Mouse (Mus musculus) monocyte, adult 5-6 weeks (primary cell): ENCODE results near the gene Ern2. TPM values are rescaled to one million over a fixed set of nuclear protein-coding genes. Genes with fewer than 3 reads are reported as not detected.

Experiments used
- ATAC-seq: fragments of 153-309, 156-312 bp; replicated peaks from 2 replicates; pipeline ENCODE4 v1.8.0; 2017; ENCODE audit warnings: mild to moderate bottlenecking; ENCODE audit not compliant: low TSS enrichment, insufficient number of reproducible peaks, severe bottlenecking, poor library complexity, low FRiP score
- total RNA-seq: library from RNA; stranded (forward); fragments of 200-1000, 200-491, 200-594 nt; gene quantifications from 3 replicates; pipeline ENCODE4 v1.2.3, GENCODE M21; 2017

Ern2 gene
- not detected in 3 replicates for total RNA-seq

DNA sequence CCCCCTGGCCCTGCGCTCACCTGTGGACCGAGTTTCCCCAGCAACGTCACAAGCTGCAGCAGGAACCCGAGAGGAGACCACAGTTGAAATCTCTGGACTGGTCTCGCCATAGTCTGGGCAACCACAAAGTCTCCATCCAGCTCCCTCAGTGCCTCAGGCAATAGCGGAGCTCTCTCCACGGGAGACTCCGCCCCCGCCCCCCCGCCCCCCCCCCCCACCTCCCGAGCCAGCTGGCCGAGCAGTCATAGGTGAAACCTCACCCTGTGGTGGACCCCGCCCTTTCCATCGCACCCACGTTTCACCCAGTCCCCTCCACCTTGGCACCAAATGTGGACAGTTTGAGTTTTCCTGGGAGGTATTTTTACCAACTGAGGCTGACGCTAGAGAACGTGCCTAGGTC lies at the start of gene Ern2:
Gene Ern2, minus strand, starts transcription at position 165 of the 400 bp plus-strand sequence.
- no peak for ATAC-seq

DNA sequence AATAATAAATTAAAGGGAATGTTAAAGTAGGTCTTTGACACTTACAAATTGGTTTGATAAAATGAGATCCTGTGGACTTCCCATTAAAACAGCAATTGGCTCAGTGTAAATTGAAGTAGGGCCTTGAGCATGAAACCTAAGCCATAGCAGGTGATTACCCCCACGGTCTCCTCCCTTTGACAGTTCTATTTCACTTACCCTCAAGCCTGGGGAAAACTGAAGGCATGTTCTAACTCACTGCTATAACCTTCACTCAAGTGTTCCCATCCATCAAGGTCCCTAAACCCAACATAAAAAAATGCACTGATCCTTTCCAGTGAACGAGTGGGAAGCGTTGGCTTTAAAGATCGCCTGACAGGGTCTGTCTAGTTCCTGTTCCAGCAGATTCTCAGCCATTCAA lies 44.9 kb upstream of the Ern2 start:
- no peak for ATAC-seq

GRCm38 (mm10) chr7:122229916-122230315 lies 43.9 kb upstream of the Ern2 start:
- ATAC-seq, result no peak

- ATAC-seq, result no peak
These were observed 43.3 kb upstream of the Ern2 start for GRCm38 (mm10) chr7:122229306-122229705.

DNA sequence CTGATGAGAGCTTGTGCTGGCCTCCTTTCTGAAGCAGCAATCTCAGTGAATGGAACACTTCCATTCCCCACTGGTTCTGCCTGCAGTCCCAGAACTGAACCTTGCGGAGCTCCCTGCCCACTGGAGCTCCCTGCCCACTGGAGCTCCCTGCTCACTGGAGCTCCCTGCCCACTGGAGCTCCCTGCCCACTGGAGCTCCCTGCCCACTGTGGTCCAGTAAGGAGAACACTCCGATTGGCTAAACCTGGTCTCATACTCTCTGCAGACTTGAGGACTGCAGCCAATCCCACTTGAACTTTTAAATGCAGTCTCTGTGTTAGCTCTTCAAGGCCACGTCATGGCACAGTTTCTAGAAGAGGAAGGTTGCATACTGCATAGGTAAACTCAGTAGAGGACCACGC lies 40.7 kb upstream of the Ern2 start:
- ATAC-seq, result no peak

- ATAC-seq, result no peak
These were observed 40.2 kb upstream of the Ern2 start for GRCm38 (mm10) chr7:122226020-122226742.

GRCm38 (mm10) chr7:122219315-122219801 lies 33.4 kb upstream of the Ern2 start, which contains the start of gene Chp2:
Gene Chp2, plus strand, starts transcription at chr7:122219496.
- ATAC-seq, result no peak

DNA sequence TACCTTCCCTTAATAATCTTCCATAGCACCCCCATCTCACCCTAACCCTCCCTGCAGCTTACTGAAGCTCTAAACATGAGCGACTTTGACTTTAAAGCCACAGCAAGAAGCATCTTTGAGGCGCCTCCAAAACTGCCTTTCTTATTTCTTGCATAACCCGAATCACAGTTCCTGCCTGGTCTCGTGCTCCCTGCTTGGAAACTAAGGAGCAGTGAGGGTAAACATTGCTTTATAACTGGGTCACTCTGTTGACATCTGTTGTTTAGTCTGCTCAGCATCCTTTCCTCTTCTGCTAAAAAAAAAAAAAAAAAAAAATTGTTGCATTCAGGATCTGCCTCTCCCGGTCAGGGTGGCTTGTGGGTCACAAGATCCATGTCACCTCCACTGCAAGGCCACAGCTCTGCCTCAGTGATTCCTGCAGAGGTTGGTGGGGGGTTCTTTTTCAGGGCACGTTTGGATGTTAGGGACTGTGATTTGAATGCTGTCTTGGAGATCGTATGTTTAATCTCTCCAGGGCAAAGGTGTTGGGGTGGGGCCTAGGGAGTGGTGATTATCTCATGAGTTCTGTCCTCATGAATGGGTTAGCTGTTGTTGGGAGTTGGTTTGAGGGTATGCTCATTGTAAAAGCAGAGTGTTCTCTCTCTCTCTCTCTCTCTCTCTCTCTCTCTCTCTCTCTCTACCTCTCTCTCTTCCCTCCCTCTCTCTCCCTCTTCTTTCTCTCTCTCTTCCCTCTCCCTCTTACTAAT lies 22.4 kb upstream of the Ern2 start:
- ATAC-seq, result no peak

- ATAC-seq, result no peak
These were observed 20.1 kb upstream of the Ern2 start for GRCm38 (mm10) chr7:122206121-122206520.

DNA sequence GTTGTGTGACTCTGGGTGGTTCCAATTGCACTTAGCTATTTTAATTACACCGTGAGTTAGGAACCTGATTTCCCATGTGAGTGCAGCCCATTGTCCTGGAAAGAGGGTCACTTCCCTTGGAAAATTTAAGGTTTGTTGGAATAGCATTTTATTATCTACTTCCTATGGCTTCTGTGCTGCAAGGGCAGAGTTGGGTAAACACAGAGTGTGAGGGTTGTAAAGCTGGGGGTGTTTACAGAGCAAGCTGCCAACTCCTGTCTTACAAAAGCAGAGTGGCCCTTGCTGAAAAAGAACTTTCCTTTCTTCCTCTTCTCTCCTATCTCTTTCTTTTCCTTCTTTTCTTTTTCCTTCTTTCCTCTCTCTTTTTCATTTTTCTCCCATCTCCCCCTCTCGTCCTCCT lies 17.9 kb upstream of the Ern2 start:
- no peak for ATAC-seq

- no peak; the same call in 1 of the 2 replicates for ATAC-seq
These were observed 13.3 kb upstream of the Ern2 start for GRCm38 (mm10) chr7:122199296-122199695.

DNA sequence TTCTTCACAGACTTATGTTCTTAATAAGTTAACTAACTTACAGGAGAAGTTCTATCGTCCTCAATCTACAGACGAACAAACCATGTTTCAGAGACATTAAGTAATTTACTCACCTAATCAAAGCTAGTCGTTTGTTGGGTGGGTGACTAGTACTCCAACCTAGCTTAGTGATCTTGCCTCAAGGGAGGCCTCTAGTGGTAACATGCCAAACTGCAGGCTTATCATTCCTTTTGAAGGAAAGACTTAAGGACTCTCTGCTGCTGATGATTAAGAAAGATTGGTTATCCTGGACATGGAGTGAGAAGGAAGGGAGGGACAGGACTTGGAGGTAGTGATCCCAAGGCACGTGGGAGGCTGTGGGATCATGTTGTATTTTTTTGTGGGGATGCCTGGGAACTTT lies 11.3 kb upstream of the Ern2 start:
- ATAC-seq, result peak; percentile 73

GRCm38 (mm10) chr7:122196771-122197170 lies 10.8 kb upstream of the Ern2 start:
- ATAC-seq, result peak; percentile 52; the same call in 1 of the 2 replicates

- no peak for ATAC-seq
These were observed 7.9 kb upstream of the Ern2 start for GRCm38 (mm10) chr7:122193919-122194318.

- ATAC-seq, result no peak
These were observed 5.1 kb upstream of the Ern2 start for GRCm38 (mm10) chr7:122191097-122191496.

DNA sequence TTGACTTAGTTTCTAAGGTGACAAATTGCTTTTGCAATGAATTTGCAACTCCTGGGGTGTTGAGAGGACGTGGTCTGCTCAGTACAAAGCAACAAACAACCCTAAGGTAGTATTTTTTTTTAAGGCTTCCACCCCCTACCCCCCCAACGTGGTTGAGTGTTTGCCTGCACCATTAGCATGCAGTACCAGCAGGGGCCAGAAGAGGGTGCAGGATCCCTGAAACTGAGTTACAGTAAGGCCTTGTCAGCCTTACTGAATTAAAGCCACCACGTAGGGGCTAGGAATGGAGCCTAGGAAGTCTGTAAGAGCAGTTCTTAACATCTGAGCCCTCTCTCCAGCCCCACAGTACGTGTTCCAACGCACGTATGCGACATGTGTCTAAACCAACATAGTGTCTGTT lies 3.5 kb upstream of the Ern2 start:
- peak; percentile 79 for ATAC-seq

- ATAC-seq, result no peak
These were observed 1.4 kb downstream of the Ern2 start for GRCm38 (mm10) chr7:122184569-122184968.

DNA sequence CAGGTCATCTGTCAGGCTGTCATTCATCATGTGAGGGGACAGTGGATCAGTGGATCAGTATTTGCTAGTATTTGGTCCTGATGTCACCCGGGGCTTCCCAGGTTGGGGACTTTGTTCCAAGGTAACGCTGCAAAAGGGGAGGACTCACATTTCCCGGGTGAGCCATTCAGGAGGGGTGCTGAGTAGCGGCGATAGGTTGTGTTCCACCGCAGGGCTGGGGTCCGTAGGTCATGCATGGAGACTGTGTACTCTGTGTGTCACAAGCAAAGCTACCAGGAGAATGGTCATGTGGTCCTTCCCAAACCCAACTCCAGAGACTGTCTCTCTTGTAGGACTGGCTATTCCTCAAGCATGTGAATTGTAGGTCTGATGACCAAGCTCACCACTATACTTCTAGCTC lies 5.3 kb downstream of the Ern2 start:
- no peak for ATAC-seq

GRCm38 (mm10) chr7:122171613-122172012 lies 14.4 kb downstream of the Ern2 start:
- ATAC-seq, result no peak

DNA sequence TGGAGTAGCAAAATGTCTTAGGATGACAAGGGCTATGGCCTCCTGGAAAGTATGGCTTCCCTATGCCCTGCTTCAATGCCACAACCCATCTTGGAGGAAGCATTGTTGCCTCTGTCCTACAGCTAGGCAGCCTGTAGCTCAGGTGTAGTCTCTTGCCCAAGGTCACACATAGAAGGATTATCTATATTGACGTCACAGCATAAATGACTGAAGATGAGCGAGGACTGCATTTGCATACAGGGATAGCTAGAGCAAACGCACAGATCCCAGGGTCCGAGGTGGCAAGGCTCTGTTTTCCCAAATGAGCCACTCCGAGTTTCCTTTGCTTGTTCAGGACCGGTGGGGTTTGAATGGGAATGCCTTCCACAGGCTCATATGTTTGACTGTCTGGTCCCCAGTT lies 15.3 kb downstream of the Ern2 start:
- no peak for ATAC-seq
